Mouse (Mus musculus) A20 (cell line): ENCODE results near the gene Gm10961.

Source experiments
- DNase-seq: peaks from one replicate; pipeline ENCODE4 v3.0.0-alpha.2; 2011; ENCODE audit warnings: low read depth, low spot score

The Gm10961 gene

DNA sequence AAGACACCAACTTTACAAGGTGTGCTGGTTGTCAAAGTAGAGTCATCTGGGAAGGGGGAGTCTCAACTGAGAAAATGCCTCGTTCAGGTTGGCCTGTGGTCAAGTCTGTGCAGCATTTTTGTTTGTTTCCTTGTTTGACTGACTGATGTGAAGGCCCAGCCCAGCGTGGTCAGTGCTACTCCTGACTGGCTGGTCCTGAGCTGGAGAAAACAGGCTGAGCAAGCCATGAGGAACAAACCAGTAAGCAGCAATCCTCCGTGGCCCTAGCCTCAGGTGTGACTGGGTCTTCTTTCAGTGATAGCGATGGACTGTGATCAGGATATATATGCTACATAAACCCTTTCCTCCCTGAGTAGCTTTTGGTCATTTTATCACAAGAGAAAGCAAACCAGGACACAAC lies 25.8 kb downstream of the Gm10961 start:
- no peak for DNase-seq

DNA sequence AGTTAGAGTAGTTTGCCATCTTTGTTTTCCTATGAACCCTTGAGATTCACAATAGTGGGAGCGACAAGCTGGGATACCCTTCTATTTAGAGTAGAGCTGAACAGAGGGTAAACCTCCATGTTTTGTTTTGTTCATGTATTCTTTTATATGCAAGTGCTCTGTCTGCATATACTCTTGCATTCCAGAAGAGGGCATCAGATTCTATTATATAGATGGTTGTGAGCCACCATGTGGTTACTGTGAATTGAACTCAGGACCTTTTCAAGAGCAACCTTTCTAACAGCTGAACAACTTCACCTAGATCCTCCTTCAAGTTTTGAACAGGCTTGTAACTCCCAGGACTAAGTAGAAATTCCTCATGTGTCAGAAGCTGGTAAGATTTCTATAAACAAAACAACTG lies 27.9 kb downstream of the Gm10961 start:
- peak; percentile 46 for DNase-seq

DNA sequence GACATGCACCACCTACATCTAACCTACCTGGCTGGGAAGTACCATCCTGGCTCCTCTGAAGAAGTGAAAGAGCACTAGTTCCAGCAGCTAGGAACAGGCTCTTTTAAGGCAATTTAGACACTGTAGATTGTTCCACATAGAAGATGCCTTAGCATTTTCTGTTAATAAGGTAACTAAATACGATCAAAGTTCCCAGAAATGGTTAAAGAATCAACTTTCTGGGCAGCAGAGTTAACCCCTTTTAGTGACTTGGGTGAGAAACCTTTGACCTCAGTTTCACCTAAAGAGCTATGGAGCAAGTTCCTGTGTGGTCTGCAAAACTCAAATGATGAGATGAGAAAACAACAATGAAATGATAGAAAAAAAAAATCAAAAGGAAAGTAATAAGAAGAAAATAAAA lies 33.5 kb downstream of the Gm10961 start:
- DNase-seq = no peak

DNA sequence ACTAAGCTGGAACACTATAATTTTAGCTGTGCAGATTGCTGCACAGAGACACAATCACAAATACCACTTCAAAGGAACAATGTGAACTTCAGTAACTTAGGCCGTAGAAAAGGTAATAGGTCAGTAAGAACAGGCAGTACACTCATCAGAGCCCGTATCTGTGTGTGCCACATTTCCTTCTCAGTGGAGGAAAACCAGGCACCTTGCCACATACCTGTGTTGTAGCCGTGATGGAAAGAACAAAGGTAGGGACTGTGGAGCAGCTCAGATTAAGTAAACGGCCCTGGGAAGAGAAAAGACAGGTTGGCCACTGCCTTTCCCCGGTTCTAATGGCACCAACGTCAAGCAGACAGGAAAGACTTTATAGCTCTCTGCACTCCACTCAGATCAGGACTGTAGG lies 36.3 kb downstream of the Gm10961 start:
- no peak for DNase-seq

DNA sequence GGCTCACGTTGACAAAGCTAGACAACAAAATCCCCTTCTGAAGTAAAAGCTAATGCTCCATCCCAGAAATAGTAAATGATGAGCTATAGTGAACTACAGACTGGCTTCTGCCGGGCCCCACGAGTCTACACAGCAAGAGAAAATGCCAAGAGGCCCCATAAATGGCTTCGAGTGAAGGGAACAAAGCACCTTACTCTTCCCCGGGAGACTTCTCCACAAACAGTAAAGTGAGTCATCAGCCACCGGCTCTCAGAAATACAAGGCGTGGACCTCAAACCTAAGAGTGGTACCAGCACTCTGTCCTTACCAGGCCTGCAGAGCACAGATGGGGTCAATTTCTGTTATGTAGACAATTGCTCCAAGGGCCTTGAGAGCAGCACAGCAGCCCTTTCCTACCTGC lies 37.7 kb downstream of the Gm10961 start:
- no peak for DNase-seq

DNA sequence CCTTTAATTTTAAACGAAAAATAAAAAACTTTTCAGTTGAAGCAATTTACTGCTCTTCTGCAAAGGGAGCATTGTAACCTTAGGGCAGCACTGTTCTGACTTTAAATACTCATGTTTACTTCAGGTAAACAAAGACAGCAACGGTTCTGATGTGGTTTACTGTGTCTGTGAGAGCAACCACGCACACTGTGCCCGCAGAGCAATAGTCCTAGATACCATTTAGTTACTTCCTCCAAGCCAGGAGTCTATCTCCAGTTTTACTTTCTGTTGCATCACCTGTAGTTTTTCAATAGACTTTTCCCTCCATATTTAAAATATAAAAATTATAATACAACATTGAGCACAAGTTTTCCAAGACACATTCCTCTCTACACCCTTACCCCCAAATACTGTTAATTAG lies 39.4 kb downstream of the Gm10961 start:
- DNase-seq = no peak

DNA sequence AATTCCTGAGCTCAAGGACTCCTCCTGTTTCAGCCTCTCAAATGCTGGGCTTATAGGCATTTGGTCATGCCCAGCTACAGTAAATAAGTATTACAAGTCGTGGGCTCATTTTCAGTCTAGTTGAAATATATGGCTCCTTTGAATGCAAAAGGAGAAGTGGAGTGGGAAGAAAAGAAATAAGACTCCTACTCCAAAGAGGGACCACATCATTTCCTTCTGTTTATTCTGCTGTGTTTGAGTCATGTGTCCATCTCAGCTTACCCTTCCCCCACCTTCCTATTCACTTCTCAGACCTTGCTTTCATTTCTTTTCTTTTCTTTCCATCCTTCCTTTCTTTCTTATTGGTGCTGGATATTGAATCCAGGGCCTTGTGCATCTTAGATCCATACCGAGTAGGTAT lies 40.4 kb downstream of the Gm10961 start:
- DNase-seq = no peak

DNA sequence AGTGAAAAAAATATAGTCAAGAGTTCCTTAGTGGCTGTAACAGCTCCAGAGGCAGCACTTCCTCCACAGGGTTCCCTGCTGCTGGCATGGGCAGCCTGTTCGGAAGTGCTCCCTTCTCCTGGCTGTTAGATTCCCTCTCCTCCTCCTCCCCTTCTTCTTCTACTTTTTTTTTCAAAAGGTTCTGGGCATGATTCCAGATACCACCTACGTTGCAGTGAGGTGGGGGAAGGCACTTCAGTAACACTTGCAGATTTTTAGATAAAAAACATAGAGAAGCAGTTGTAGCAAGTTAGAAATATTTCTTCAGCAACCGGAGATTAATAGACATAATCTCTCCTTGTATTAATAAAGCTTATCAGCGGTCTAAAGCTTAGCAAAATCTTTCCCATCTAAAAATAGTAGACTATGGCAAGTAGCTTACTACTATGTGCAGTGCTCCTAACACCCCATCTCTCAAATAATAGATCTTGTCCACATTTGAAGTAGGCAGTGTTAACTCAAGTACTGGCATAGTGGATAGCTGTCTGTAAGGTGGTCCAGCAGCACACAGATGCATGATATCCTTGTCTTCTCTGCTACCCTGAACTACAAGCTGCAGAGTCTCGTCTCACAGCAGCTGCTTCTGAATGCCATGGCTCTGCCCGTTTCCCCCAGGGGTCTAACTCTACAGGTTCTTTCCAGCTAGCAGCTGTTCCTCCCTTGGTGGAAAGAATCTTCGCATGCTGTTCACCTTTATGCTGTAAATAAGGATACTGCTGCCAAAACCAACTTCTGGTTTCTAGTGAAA lies 49.9 kb downstream of the Gm10961 start:
- DNase-seq = peak; percentile 9
